Mouse (Mus musculus) frontal cortex, adult (tissue): ENCODE measurements around the gene Kit.

ENCODE experiments used
- ATAC-seq: cut with Nextera tagmentation; 2 replicates; pipeline ENCODE4 v1.9.2; 2017; ENCODE audit warnings: mild to moderate bottlenecking, moderate library complexity, mixed read lengths; ENCODE audit not compliant: low TSS enrichment

Gene Kit

DNA sequence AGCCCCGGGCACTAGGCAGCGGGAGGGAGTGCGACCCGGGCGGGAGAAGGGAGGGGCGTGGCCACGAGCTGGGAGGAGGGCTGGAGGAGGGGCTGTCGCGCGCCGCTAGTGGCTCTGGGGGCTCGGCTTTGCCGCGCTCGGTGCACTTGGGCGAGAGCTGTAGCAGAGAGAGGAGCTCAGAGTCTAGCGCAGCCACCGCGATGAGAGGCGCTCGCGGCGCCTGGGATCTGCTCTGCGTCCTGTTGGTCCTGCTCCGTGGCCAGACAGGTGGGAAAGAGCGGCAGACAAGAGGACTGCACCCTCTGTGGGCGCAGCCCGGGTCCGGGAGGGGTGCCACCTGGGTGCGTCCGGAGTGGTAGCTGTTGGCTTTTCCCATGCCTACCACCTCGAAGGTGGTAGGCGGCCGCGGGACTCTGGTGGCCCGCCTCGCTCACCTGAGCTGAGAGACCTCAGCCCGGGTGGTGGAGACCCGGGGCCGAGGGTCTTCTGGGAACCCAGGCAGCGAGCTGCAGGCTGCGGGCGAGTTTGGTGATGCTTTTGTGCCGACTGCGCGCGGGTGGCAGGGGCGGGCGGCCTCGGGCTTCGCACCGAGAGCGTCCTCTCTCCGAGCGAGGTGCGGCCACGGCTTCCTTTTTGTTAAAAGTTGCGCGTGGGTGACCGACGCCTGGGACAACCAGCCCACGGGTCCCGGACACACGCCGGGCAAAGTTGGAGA, at the start of gene Kit:
Gene Kit, plus strand, starts transcription at position 65 of the 715 bp plus-strand sequence.
- ATAC-seq, result peak; percentile 74

DNA sequence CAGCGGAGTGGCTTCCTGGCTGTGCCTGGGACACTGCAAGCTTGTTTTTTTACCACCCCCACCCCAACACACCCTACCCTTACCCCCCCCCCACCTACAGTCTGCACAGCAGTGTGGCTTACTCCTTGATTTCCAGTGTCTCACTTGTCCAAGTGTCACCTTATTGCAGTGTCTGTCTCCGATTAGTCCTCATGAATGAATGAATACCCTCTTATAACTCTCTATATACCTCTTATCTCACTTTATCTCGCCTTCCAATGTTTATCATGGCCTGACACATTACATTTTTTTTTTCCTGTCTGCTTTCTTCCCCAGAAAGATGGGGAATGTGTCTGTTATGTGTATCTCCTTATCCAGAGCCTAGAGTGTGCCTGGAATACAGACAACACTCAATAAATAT, 38.6 kb upstream of the Kit start:
- ATAC-seq, result no peak

DNA sequence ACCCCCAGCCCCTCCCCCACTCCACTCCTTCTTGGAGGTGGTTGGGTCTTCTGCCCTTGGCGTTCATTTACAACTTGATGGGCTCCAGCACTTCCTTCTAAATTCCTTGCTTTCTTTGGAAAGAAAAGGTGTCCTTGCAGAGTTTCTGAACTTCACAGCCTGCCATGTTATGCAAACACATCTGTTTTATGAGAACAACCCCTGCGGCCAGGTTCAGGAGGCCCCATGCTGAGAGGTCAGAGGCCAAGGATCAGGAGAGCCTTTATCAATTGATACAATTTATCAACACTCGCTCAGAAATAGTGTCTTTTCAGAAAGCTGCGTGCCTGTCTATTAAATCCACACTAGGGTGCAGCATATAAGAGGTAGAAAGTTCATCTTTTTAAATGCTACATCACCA, 37.0 kb upstream of the Kit start:
- no peak for ATAC-seq

DNA sequence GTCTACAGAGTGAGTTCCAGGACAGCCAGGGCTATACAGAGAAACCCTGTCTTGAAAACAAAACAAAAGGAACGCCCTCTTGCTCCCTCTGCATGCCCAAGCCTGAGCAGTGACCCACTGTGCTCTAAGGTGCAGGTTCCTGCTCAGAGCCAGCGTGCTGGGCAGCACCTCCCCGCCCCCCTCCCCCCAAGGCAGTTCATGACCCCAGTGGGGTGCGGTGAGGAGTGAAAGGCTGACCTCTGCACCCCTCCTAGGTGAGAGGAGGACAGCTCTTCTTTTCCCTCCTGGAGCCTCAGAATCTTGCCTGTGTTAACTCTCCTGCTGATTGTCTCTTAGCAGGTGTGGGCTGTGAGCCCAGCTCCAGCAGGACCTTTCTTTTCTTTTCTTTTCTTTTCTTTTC, 36.3 kb upstream of the Kit start:
- ATAC-seq, result no peak

DNA sequence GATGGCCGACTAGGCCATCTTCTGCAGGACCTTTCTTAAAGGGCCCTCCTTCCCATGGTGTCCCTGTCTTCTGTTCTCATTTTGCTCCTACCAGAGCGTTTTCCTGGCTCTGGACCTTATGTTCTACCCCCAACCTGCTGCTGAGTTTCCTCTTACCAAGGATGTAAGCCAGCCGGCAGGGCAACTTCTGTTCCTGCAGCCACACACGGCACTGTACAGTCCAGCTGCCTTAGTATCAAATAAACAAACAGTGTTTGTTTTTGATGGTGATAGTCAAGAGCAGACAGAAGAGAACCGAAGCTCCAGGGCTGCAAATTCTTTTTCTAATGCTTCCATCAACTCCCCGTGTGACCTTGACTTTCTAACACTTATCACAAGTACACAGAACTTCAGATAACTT, 35.6 kb upstream of the Kit start:
- ATAC-seq, result no peak

DNA sequence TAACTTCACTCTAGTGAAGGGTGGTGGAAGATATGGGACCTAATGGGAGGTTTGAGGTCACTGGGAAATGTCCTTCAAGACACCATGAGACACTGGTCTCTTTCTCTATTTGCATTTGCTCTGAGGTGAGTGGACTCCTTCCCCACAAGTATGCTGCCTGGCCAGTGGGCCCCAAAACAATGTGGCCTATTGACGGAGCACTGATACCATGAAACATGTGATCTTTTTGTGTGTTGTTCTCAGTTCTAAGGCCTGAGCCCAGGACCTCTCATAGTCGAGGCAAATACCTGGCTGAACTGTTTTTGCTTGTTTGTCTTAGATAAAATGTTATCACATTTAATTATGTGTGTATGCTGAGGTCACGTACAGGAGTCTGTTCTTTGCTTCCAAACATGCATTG, 31.0 kb upstream of the Kit start:
- ATAC-seq, result no peak

DNA sequence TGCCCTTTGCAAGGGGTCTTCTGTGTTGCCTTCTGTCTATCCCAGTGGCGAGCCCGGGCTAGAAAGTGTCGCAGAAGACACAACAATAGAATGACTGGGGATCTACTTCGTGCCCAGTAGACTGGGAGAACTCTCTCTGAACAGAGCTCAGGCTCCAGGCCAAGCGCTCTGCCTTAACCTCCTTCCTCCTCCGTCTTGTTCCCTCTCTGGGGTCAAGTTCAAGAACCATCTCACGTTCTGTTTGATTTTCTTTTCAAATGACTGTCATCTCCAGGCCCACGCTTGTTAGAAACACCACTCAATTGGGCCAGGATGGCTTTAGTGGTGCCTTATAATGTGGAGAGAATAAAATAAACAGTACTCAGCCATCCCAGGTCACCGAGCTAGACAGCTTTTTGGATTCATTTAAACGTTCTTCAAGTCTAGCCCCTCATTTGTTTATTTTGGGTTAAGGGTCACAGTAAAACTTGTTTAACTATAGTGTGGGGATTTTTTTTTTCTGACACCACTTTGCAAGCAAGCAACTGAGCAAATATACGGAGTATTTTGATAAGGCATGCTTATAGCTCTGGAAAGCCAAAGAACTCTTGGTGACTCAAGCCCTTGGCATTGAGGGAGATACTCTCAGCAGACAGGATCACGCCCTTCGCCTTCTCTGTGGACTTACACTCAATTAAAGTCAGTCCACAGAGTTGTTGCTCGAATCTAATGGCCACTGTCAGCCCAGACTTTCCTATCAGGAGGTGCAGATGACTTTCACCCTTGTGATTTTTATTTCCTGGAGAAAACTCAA, 30.0 kb upstream of the Kit start:
- no peak for ATAC-seq

DNA sequence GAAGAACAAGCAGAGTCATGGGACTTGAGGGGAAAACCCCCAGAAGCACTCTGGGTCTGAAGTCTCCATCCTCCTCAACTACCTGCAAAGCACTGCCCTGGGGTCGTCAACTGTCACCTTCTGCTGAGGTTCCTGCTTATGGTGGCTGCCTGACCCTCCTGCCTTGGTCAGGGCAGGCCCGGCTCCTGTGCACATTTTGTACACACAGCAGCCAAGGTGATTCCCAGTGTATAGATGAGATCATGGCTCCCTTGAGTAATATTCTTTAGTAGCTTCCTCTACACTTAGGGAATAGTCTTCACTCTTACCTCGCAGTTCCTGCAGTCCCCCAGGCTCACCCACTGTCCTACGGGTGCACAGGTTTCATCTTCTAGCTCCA, 29.5 kb upstream of the Kit start:
- no peak for ATAC-seq

DNA sequence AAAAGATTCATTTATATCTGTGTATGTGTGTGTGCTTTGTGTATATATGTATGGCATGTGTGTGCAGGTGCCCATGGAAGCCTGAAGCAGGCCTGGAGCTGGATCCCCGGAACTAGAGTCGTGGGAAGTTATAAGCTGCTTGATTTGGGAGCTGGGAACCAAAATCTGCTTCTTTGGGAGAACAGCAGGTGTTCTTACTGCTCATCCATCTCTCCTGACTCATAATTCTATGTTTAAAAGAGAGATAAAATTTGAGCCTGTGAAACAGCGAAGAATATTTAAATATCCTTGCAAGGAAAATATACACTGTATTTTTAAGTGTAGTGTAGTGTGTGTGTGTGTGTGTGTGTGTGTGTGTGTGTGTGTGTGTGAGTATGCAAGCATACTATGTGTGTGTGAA, 21.7 kb upstream of the Kit start:
- peak; percentile 91 for ATAC-seq

DNA sequence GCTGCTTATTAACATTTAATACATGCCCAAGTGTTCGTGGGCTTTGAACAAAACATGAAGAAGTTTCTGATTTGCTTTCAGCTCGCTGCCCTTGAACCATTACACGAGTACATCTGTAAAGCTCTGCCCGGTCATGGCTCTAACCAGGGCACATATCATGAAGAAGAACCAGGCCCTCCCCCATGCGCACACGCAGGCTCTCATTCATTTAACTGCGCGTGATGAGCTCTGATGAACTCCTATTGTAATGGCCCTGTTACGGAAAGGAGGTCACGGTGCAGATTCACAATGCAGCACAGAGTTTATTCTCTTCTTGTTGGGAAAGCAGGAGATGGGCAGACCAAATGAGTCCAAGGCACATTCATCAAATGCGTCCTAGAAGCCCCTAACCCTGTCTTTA, 17.1 kb upstream of the Kit start:
- ATAC-seq, result no peak

DNA sequence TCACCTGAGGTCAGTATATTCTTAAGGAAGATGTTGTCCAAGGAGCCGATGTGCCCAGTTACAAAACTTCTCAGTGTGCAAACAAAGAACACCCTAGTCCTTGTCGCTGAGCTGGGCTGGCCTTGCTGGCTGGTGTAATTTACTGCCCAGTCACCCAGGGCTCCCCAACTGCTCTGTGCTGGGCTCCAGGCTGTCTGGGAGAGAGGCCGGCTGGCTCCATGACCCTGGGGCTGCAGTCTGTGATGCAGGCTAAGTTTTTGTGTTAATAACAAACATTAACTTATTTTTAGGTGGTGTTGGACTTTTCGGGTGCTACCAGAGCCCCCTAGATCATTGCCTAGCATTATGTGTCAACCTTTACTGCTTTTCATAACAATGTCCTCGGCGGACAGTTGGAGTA, 15.4 kb upstream of the Kit start:
- no peak for ATAC-seq

DNA sequence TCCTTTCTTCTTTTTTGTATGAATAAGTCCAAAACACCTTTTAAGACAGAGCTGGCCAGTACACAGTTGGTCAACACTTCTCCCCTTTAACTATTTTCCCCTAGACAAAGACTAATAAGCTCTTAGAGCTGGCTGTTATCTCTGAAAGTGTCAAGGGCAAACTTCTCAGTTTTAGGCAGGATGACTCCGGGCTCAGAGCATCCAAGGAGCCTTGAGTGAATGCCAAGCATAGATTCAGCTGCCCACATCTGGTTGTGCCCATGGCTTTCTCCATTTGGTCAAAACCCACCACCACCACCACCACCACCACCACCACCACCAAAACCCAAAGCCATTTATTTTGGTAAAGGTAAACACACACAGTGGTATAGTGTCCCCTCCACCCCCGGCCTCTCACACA, 13.5 kb upstream of the Kit start:
- no peak for ATAC-seq

DNA sequence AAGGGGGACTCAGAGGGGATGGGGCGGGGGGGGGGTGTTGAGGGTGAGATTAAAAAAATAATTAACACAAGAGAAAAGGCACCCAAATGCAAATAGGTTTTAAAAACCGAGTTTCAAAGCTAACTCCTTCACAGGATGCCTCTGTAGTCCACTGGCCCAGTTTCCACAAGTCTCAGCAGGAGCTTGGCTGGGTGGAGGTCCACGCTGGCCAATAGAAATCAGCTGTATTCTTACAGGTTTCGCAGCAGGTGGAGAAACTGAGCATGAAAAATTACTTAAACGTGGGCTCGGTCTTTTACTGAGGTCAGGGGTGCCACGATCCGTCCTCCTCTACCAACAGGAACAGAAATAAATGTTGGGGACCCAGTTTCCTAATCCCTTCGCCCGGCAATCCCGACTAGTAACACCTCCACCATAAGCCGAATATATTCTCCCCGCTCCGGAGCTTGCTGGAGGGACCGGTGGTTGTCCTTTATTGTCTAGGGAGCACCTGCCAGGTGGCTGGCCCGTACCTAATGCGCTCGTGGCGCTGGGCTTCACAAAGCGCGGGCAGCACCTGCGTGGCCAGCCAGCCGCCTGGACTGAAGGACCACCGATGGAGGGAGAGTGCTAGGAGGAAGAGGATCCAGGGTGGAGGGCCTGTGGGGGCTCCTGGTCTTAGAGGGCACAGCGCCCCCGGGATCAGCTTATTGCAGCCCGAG, 415 bp upstream of the Kit start:
- no peak for ATAC-seq

DNA sequence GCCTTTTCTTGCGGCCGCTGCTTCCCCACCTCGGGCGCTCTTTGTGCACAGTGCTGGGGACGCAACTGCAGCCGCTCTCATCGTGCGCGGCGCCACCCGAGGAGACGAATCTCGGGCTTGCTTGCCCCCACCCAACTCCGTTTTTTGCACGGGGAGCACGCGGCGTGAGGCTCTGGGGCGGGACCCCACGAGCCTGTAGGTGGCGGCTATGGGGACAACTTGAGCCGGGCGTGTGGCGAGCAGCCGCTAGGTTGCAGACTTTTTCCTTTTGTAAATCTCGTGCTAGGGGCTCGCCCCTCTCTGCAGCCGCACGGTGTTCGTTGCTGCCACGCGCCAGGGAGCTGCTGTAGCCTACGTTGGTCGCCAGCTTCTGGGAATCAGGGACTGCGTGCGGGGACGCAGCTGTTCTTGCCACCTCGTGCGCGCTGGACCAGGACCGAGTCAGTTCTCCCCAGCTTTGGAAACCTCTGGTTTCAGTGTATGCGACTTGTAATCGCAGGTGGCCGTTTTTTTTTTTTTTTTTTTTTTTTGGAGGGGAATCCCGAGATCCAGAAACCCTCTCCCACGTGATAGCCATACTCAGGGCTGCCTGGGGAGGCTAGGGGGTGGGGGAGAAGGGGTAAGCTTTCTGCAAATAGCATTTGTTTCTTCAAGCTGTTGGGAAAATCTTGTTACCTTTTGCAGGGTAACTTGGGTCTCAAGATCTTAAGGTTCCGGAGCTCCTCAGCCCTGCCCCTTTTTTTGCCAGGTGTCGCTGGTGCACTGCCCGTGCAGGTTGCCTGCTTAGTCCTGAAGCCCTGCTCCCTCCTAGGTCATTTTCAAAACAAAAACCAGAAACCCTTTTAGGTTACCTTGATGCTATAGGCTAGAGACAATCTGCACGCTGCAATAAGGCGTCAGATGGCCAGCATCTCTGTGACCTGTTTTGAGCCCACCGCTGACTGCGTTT, 1.1 kb downstream of the Kit start:
- peak; percentile 60 for ATAC-seq

DNA sequence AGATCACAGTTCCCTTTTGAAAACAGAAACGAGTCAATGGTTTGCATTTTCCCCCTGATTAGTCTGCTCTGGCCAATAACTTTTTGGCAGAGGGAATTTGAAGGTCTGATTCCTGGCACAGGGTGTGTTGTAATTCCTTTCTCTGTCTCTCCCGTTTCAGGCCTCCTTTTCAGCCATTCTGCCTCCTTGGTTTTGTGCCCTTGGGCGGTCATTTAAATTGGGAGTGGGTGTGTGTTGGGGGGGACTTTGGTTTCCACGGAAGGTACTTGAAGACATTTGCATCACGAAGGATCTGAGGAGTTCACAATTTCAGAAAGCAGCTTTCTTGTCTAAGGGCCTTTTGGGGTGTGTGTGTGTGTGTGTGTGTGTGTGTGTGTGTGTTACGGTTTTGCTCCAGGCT, 2.0 kb downstream of the Kit start:
- no peak for ATAC-seq

DNA sequence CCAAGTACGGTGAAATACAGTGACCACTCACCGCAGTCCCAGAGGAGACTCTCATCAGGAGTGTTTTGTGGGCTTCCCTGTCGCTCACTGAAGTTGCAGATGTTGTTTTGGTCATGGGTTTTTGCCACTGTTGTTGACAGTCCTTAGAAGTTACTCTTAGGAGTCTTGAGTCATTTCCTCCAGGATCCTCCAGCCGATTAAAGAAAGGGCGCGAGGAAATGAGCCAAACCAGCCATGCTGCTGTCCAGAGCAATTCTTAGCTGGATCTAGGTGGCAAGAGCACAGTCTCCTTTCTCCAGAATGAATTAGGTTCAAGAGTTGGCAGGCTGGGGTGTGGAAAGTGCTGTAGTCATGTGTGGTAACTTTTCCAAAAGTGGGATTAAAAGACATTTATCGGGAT, 3.4 kb downstream of the Kit start:
- ATAC-seq, result no peak

DNA sequence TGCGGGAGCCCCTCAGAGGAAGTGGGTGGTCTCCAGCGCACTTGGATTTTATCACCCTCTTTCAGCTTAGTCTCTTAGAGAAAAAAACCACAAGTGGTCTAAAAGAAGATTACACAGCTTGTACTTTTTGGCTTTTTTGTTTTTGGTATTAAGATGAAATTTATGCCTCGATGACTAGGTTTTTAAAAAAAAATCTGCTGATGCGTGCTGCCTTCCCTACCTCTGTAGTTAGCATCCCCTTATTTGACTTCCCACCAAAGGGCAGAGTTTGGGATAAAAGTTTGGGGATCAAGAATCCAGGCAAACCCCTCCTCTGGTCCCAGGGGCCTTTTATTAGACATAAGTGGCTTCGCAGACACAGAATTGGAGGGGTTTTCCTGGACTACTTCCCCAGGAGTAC, 4.5 kb downstream of the Kit start:
- ATAC-seq, result no peak

DNA sequence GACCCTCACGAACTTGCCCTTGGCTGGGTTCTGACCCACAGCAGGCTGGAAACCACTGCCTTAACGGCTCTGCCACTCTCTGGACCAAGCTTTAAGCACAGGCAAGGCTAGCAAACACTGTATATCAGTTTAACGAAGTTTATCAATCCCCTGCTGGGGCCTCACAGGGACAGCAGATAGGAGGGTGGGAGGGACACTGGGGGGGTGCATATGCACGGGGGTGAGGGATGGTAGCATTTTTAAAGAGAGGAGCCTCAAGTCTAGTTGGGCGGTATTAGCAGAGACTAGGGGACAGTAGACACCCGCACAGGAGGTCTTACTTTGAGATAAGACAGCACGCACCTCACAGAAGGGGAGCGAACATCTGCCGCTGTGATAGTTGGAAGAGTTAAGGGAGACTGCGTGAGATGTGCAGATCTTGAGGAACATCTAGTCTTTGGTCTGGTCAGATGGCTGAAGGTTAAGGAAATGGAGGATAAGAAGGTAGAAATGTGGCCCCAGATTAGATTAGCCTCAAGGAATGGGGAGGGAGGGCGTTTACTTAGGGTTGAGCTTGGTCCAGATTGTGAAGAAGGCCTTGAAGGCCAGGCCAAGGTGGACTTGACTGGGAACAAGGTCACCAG, 5.0 kb downstream of the Kit start:
- ATAC-seq, result no peak

DNA sequence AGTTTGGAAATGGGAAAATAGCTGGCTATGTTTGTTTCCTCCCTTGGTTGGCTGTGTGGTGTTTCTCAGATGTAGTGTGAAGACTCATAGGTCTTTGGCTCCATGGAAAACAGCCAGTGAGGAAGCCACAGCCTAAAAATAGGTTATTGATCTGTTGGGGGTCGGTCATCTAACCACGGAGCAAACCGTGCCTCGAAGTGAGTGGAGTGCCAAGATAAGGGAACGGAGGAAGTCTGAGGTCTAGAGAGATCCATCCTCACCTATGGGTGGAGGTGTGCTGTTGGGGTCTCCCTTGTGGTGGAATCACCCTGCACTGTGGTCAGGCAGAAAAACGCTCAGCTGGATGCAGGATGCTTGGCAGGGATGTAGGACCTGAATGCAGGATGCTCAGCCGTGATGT, 7.2 kb downstream of the Kit start:
- no peak for ATAC-seq

DNA sequence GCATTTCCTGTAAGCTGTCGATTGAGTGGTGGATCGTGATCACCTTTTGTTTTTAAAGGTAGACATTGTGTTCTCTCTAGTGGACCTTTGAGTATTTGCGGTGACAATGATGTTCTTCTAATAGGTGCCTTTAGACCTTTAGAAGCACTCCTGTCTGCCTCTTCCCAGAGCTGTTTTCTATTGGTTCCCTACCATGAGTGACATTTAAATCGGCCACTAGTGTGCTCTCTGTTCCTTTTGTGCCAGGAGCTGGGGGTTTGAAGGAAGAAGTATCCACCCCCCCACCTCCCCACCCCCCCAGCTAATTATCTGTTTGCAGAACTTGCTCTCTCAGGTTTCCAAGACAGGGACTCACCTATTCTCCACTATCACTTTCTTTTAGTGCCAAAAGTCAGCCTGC, 13.1 kb downstream of the Kit start:
- ATAC-seq, result no peak

DNA sequence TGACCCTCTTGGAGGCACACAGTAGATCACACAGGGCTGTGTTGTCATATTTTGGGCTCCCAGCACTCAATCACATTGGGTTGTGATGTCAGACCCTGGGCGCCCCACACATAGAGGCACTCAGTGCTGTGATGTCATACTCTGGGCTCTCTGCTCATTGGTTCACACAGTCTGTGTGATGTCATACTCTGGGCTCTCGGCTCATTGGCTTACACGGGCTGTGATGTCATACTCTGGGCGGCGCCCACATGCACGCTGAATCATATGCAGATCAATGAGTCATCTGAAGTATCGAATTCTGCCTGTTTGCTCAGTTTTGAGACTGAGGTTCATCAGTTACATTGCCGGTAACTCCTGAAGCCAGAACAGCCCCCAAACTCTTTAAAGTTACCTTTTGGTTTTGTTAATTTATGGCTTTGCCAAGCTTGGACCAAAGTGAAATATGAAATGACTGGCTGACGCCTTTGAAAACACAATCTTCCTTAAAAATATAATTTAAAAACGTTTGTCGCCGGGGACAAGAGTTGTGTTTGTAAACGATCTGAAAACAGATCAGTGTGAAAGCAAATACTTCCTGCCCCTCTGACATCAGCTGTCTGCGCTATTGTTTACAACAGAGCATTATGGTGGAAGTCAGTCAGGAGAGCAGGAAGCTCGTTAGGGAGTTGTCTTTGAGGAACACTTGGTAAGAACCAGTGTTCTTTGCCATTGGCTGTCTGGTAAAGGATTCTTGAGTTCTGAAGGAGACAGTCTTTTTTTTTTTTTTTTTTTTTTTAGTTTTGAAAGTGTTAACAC, 15.0 kb downstream of the Kit start:
- ATAC-seq, result no peak
